Mouse (Mus musculus) cerebellum, adult 2 months (tissue): ENCODE results near the gene Cebpa. TPM values are rescaled to one million over a fixed set of nuclear protein-coding genes. Genes with fewer than 3 reads are reported as not detected.

Experiments used
- DNase-seq, 2 experiments: peaks; one replicate each; pipeline ENCODE4 v3.0.0; 2021
- H3K27ac ChIP-seq: fragments of 200-500 bp; 2 replicates; pipeline ENCODE4 v1.5.1; 2012; ENCODE audit warnings: low read length, control low read depth, inconsistent platforms; ENCODE audit not compliant: insufficient read depth
- H3K27me3 ChIP-seq: fragments of 200-500 bp; 2 replicates; pipeline ENCODE4 v1.6.1; 2012; ENCODE audit warnings: inconsistent platforms, mild to moderate bottlenecking, low read length, moderate library complexity; ENCODE audit not compliant: control insufficient read depth, insufficient read depth
- H3K4me1 ChIP-seq: fragments of 200-500 bp; 2 replicates; pipeline ENCODE4 v1.6.1; 2011; ENCODE audit warnings: low read length; ENCODE audit not compliant: control insufficient read depth, insufficient read depth
- H3K4me3 ChIP-seq: fragments of 200-500 bp; replicated peaks from 2 replicates; pipeline ENCODE3; 2011; ENCODE audit warnings: mild to moderate bottlenecking, low read depth, low read length, control low read depth; ENCODE audit not compliant: insufficient read depth
- CTCF ChIP-seq: fragments of 200-500 bp; IDR thresholded peaks from 2 replicates; pipeline ENCODE4 v1.5.1; 2011; ENCODE audit warnings: low read depth, mild to moderate bottlenecking, control low read depth, low read length, moderate library complexity, borderline replicate concordance; ENCODE audit not compliant: insufficient read depth
- POLR2A ChIP-seq: fragments of 200-500 bp; IDR thresholded peaks from 2 replicates; pipeline ENCODE4 v1.6.1; 2011; ENCODE audit warnings: low read length, control low read depth, borderline replicate concordance; ENCODE audit not compliant: insufficient read depth
- WGBS: fragments of 180-500 bp; shearing (Covaris S2); methylation state at CpG from one replicate; pipeline ENCODE4 v1.1.7; 2018; 5-methylcytosine and 5-hydroxymethylcytosine counted together
- polyA plus RNA-seq: library from polyadenylated mRNA; depleted of rRNA; stranded (reverse); fragments of >200 nt; gene quantifications from 2 replicates; pipeline ENCODE4 v1.2.3, GENCODE M21; 2012

The Cebpa gene
- polyA plus RNA-seq, 1 experiment, result 5.0 TPM

DNA sequence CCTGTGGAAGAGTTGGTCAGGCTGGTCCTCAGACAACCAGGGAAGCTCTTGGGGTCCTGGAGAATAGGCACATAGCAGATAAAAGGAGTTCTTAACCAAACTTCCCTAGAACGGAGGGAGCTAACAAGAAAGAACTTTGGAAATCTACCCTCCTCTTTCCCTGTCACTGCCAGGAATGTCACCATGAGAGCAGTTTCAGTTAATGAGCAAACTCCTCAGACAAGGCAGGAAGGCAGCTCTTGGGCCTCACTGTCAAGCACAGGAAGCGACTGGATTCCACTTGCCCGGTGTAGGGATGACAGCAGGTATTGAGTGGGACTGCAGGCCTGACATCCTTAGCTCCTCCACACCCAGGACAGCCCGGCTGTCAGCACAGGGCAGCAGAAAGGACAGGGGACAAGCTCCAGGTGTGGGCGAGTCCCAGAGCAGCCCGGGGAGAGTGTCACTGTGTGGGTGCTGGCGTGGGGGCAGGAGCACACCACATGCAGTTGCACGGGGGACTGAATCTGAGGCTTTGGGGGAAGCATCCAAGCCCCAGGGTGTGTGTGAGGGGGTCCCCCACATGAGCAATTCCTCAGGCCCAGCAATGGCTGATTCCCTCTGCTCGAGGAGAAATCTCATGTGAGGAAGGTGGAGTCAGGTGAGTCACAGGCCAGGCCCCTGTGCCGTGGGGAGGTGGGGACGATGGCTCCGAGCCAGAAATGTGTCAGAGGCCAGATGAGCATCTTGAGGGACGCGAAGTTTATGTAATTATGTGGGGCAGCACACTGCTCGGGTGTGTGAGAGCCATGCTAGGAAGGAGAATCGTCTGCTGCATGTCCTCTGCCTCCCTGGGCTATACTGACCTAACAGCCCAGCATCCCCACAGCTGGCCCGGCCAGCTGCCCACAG lies 9.8 kb downstream of the Cebpa start:
- peaks cover 7% of the 10 kb centered on the region for H3K4me1 ChIP-seq
- WGBS, result 69% methylated on average over 17 of the region's 17 CpGs
- no peak for TF ChIP-seq POLR2A
- TF ChIP-seq CTCF, result no peak

DNA sequence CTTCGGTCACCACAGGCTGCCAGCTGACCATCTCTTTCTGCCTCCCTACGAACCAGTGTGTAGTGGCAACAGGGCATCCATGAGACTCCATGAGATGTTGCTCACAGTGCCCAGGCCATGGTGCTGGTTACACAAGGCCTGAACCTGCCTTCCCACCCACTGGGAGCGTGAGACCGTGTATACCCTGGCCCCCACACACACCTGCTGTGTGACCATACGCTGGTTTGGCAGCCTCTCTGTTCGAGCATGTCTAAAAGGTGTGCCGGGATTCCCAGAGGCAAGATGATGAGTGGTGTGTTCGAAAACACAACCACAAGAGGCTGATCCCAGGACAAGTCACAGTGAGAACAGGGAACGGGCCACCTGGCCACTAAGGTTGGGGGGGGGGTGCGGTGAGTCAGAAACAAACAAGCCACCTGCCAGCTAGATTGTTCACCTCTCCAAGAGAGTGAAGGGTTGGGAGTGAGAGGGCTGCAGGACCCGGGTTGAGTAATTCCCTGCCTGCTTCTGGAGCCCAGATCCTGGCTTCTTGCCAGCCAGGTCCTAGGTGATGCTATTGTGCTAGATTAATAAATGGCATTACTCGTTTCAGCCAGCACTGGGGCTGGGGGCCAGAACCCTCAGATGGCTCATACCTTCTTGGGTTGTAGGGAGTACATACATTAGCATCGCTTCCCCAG lies 11.1 kb downstream of the Cebpa start:
- Histone ChIP-seq H3K4me3 (no peak overlapping the region), H3K27ac (no peak overlapping the region), H3K4me1 (peaks cover 7% of the 10 kb centered on the region), H3K27me3 (no peaks in the 10 kb centered on the region)
- TF ChIP-seq POLR2A (no peak), CTCF (no peak)
- 23% methylated on average over 13 of the region's 13 CpGs for WGBS
- DNase-seq, result peak; percentile 66 to 79

More for the DNA sequence above, 9.8 kb downstream of the Cebpa start:
- Histone ChIP-seq H3K4me3 (no peak overlapping the region), H3K27ac (no peak overlapping the region), H3K27me3 (no peaks in the 10 kb centered on the region)
- no peak for DNase-seq

DNA sequence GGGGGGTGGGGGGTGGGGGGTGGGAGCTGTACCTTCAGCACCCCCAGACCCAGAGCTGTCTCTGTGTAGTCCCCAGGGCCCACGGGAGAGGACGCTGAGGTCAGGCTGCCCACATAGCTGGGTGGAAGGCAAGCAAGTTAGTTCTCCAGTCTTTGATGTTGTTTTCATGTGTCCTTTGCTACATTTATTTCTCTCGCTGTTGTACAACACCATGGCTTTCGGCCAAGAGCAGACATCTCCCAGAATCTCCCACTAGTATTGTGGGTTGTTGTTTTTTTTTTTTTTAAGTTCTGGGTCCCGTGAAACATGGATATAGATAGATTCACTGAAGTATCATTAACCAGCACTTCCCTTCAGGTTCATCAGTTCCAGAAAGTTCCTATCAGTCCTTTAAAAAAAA lies 11.8 kb downstream of the Cebpa start:
- 82% methylated on average over 5 of the region's 5 CpGs for WGBS
- TF ChIP-seq CTCF (no peak), POLR2A (no peak)

DNA sequence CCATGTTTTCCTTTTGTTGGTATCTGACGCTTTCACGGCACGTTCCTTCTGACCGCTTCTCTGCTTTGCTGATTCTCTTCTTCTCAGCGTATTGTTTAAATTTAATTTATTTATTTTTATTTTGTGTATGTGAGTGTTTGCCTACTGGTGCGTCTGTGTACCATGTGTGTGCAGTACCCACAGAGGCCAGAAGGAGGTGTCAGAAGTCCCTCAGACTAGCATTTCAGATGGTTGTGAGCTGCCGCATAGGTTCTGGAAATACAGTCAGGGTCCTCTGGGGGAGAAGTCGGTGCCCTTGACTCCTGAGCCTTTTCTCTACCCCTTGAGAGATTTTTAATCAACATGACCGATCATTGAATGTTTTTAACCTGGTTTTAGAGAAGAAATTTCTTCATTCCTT lies 12.5 kb downstream of the Cebpa start:
- no peak for DNase-seq
- H3K4me1 ChIP-seq, result peaks cover 7% of the 10 kb centered on the region
- H3K27ac ChIP-seq, result no peak overlapping the region
- H3K27me3 ChIP-seq, result no peaks in the 10 kb centered on the region
- no peak for TF ChIP-seq POLR2A
- no peak for TF ChIP-seq CTCF
- WGBS, result 97% methylated on average over 9 of the region's 9 CpGs
- no peak overlapping the region for H3K4me3 ChIP-seq

More for the DNA sequence above, 11.8 kb downstream of the Cebpa start:
- Histone ChIP-seq H3K27me3 (no peaks in the 10 kb centered on the region), H3K4me1 (peaks cover 7% of the 10 kb centered on the region), H3K27ac (no peak overlapping the region), H3K4me3 (no peak overlapping the region)
- DNase-seq, result no peak

DNA sequence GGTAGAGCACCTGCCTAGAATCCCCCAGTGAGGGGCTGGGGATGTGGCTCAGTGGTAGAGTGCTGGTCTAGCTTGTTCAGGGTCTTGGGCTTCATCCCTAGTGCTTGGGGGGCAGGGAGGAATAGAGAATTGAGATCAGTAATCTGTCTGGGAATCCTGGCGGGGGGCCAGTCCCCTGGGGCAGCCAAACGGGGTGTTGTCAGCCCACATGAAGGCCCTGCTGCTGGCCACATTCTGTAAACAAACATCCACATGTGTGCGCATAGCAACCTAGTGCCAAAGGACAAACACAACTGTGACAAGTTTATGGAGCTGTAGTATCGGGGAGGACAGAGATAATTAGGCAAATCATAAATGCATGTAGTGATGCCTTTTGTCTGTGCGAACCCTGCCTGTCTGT lies 15.5 kb downstream of the Cebpa start:
- DNase-seq, result no peak
- TF ChIP-seq CTCF (no peak), POLR2A (no peak)
- peaks cover 7% of the 10 kb centered on the region for H3K4me1 ChIP-seq
- no peak overlapping the region for H3K27ac ChIP-seq
- no peaks in the 10 kb centered on the region for H3K27me3 ChIP-seq
- H3K4me3 ChIP-seq, result no peak overlapping the region
- WGBS, result 41% methylated on average over 5 of the region's 5 CpGs

DNA sequence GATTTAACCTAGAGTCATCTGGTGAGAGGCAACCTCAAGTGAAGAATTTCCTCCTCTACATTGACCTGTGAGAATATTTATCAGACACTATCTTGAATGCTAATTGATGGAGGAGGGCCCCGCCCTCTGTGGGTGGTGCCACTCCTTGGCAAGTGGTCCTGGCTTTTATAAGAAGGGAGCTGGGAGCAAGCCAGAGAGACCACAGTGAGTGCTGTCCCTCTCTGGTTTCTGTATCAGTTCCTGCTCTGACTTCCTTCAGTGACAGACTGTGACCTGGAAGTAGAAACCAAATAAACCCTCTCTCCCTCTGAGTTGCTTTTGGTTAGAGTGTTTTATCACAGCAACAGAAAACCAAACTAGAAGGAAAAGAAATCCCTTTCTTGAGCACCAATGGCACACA lies 18.4 kb downstream of the Cebpa start:
- TF ChIP-seq POLR2A (no peak), CTCF (no peak)
- Histone ChIP-seq H3K4me1 (peaks cover 7% of the 10 kb centered on the region; the same call in 1 of the 2 replicates), H3K4me3 (no peak overlapping the region), H3K27ac (no peak overlapping the region), H3K27me3 (no peaks in the 10 kb centered on the region)
- WGBS, result 52% methylated on average over 1 of the region's 1 CpGs
- no peak for DNase-seq

DNA sequence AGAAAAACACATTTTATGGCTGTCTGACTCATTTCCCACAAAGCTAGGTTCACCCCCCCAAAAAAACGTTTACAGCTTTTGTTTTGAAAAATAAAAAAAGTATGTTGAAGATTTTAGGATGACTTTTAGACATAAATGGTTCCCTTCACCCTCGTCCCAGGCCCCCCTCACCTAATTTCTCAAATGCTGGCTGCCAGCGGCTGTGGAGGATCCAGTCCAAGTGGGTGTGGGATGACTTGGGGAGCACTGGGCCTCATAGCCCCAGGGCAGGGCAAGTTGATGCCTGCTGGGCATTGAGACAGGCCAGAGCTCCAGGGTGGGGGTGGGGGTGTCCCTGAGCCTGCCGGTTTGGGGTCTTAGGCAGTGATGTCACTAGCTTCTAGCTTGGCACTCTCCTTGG lies 19.4 kb downstream of the Cebpa start:
- no peak for TF ChIP-seq CTCF
- TF ChIP-seq POLR2A, result no peak
- no peaks in the 10 kb centered on the region for H3K27me3 ChIP-seq
- WGBS, result 52% methylated on average over 4 of the region's 4 CpGs

More for the DNA sequence above, 19.4 kb downstream of the Cebpa start:
- Histone ChIP-seq H3K4me3 (no peak overlapping the region), H3K4me1 (peaks cover 7% of the 10 kb centered on the region; the same call in 1 of the 2 replicates), H3K27ac (no peak overlapping the region)
- DNase-seq, result no peak
